Mouse (Mus musculus) neural tube, embryonic 15.5 days (tissue): Measurements from ENCODE around the gene Lrsam1. TPM values are rescaled to one million over a fixed set of nuclear protein-coding genes. Genes with fewer than 3 reads are reported as not detected.

Experiments used
- ATAC-seq: fragments of 200-750 bp; cut with Nextera tagmentation; 2 replicates; pipeline ENCODE4 v1.8.0; 2017; ENCODE audit warnings: mild to moderate bottlenecking, moderate TSS enrichment, moderate library complexity; ENCODE audit not compliant: low FRiP score
- H3K27ac ChIP-seq: fragments of 300-500 bp; sonication (generic); replicated peaks from 2 replicates; pipeline ENCODE4 v1.5.1; 2015; ENCODE audit warnings: mild to moderate bottlenecking, inconsistent platforms
- H3K27me3 ChIP-seq: fragments of 300-500 bp; sonication (generic); replicated peaks from 2 replicates; pipeline ENCODE4 v1.6.1; 2015; ENCODE audit warnings: inconsistent platforms
- H3K36me3 ChIP-seq: fragments of 300-500 bp; sonication (generic); 2 replicates; pipeline ENCODE4 v1.6.1; 2015; ENCODE audit warnings: inconsistent platforms
- H3K4me1 ChIP-seq: fragments of 300-500 bp; sonication (generic); 2 replicates; pipeline ENCODE4 v1.6.1; 2015; ENCODE audit warnings: inconsistent platforms
- H3K4me2 ChIP-seq: fragments of 300-500 bp; sonication (generic); 2 replicates; pipeline ENCODE4 v1.6.1; 2015; ENCODE audit warnings: inconsistent platforms, mild to moderate bottlenecking, moderate library complexity
- H3K4me3 ChIP-seq: fragments of 300-500 bp; sonication (generic); replicated peaks from 2 replicates; pipeline ENCODE4 v1.5.1; 2015; ENCODE audit warnings: mild to moderate bottlenecking, inconsistent platforms
- H3K9ac ChIP-seq: fragments of 300-500 bp; sonication (generic); replicated peaks from 2 replicates; pipeline ENCODE4 v1.6.1; 2015; ENCODE audit warnings: mild to moderate bottlenecking, inconsistent platforms
- H3K9me3 ChIP-seq: fragments of 300-500 bp; sonication (generic); replicated peaks from 2 replicates; pipeline ENCODE4 v1.6.1; 2016; ENCODE audit warnings: inconsistent platforms
- WGBS: fragments of 180-500 bp; shearing (Covaris S2); methylation state at CpG from one replicate; pipeline ENCODE4 v1.1.7; 2015; ENCODE audit warnings: mixed read lengths; 5-methylcytosine and 5-hydroxymethylcytosine counted together
- polyA plus RNA-seq: library from polyadenylated mRNA; unstranded; fragments of >200 nt; fragmentation: Nextera tagmentation; extraction: Ambion mirVana; gene quantifications from 2 replicates; pipeline ENCODE4 v1.2.1, GENCODE M21; 2015

Lrsam1 gene
- polyA plus RNA-seq, 1 experiment from 2014 or later: 23.5 TPM

- Histone ChIP-seq H3K4me2 (peak overlapping the region; percentile 94), H3K4me1 (peaks cover 49% of the 10 kb centered on the region), H3K4me3 (peak overlapping the region; percentile 60), H3K9me3 (no peaks in the 10 kb centered on the region), H3K36me3 (peaks cover 22% of the 10 kb centered on the region), H3K27ac (peak overlapping the region; percentile 96), H3K27me3 (no peaks in the 10 kb centered on the region), H3K9ac (peak overlapping the region; percentile 69)
- WGBS: 10% methylated on average over 13 of the region's 13 CpGs
- no peak for ATAC-seq
These were observed 4.8 kb upstream of the Lrsam1 start for GRCm38 (mm10) chr2:32966184-32966688.

GRCm38 (mm10) chr2:32965511-32966183 lies 4.2 kb upstream of the Lrsam1 start:
- WGBS: 14% methylated on average over 7 of the region's 7 CpGs
- Histone ChIP-seq H3K9ac (no peak overlapping the region), H3K27me3 (no peaks in the 10 kb centered on the region), H3K9me3 (no peaks in the 10 kb centered on the region), H3K4me3 (no peak overlapping the region), H3K4me2 (peak overlapping the region; percentile 94), H3K27ac (peak overlapping the region; percentile 96; the same call in 1 of the 2 replicates), H3K4me1 (peaks cover 55% of the 10 kb centered on the region), H3K36me3 (peaks cover 22% of the 10 kb centered on the region)
- no peak for ATAC-seq

GRCm38 (mm10) chr2:32964659-32965457 lies 3.4 kb upstream of the Lrsam1 start:
- no peak overlapping the region for H3K4me2 ChIP-seq
- H3K4me3 ChIP-seq: no peak overlapping the region
- no peaks in the 10 kb centered on the region for H3K9me3 ChIP-seq
- H3K27me3 ChIP-seq: no peaks in the 10 kb centered on the region
- no peak for ATAC-seq
- peaks cover 22% of the 10 kb centered on the region for H3K36me3 ChIP-seq
- H3K27ac ChIP-seq: no peak overlapping the region
- no peak overlapping the region for H3K9ac ChIP-seq
- peaks cover 61% of the 10 kb centered on the region for H3K4me1 ChIP-seq
- WGBS: 28% methylated on average over 10 of the region's 10 CpGs

- Histone ChIP-seq H3K4me3 (no peak overlapping the region), H3K27ac (no peak overlapping the region), H3K36me3 (peaks cover 22% of the 10 kb centered on the region), H3K4me1 (peaks cover 61% of the 10 kb centered on the region), H3K9ac (no peak overlapping the region), H3K4me2 (no peak overlapping the region), H3K27me3 (no peaks in the 10 kb centered on the region), H3K9me3 (no peaks in the 10 kb centered on the region)
- WGBS: 86% methylated on average over 1 of the region's 1 CpGs
- no peak for ATAC-seq
These were observed 2.6 kb upstream of the Lrsam1 start for GRCm38 (mm10) chr2:32963981-32964380.

- H3K4me2 ChIP-seq: peak overlapping the region; percentile 81
- H3K4me3 ChIP-seq: peak overlapping the region; percentile 76
- peaks cover 22% of the 10 kb centered on the region for H3K36me3 ChIP-seq
- H3K27me3 ChIP-seq: no peaks in the 10 kb centered on the region
- no peak overlapping the region for H3K27ac ChIP-seq
- ATAC-seq: no peak
- 69% methylated on average over 4 of the region's 4 CpGs for WGBS
- peaks cover 61% of the 10 kb centered on the region for H3K4me1 ChIP-seq
- peak overlapping the region; percentile 88; the same call in 1 of the 2 replicates for H3K9ac ChIP-seq
- H3K9me3 ChIP-seq: no peaks in the 10 kb centered on the region
These were observed 2.1 kb upstream of the Lrsam1 start for GRCm38 (mm10) chr2:32963544-32963943.

GRCm38 (mm10) chr2:32962875-32963220 lies 1.4 kb upstream of the Lrsam1 start:
- 10% methylated on average over 9 of the region's 9 CpGs for WGBS
- H3K9me3 ChIP-seq: no peaks in the 10 kb centered on the region

GRCm38 (mm10) chr2:32962062-32962874 lies 854 bp upstream of the Lrsam1 start:
- Histone ChIP-seq H3K9me3 (no peaks in the 10 kb centered on the region), H3K27me3 (no peaks in the 10 kb centered on the region), H3K4me2 (peak overlapping the region; percentile 81), H3K9ac (peak overlapping the region; percentile 88), H3K27ac (peak overlapping the region; percentile 79), H3K4me1 (peaks cover 49% of the 10 kb centered on the region), H3K4me3 (peak overlapping the region; percentile 76), H3K36me3 (peaks cover 24% of the 10 kb centered on the region)
- WGBS: 1% methylated on average over 33 of the region's 33 CpGs
- peak; percentile 3; the same call in 1 of the 2 replicates for ATAC-seq

More at GRCm38 (mm10) chr2:32962875-32963220, 1.4 kb upstream of the Lrsam1 start:
- Histone ChIP-seq H3K4me2 (peak overlapping the region; percentile 81), H3K4me3 (peak overlapping the region; percentile 76), H3K27me3 (no peaks in the 10 kb centered on the region), H3K36me3 (peaks cover 22% of the 10 kb centered on the region), H3K27ac (no peak overlapping the region), H3K9ac (peak overlapping the region; percentile 88), H3K4me1 (peaks cover 55% of the 10 kb centered on the region)
- no peak for ATAC-seq

GRCm38 (mm10) chr2:32960273-32960672 lies 1.1 kb downstream of the Lrsam1 start:
- peaks cover 41% of the 10 kb centered on the region for H3K36me3 ChIP-seq
- H3K9ac ChIP-seq: peak overlapping the region; percentile 88; the same call in 1 of the 2 replicates
- H3K9me3 ChIP-seq: no peaks in the 10 kb centered on the region
- H3K4me3 ChIP-seq: peak overlapping the region; percentile 76
- H3K4me2 ChIP-seq: peak overlapping the region; percentile 81
- H3K4me1 ChIP-seq: peaks cover 38% of the 10 kb centered on the region
- ATAC-seq: no peak
- H3K27ac ChIP-seq: no peak overlapping the region
- WGBS: 90% methylated on average over 4 of the region's 4 CpGs
- H3K27me3 ChIP-seq: no peaks in the 10 kb centered on the region

GRCm38 (mm10) chr2:32957344-32957743 lies 4.1 kb downstream of the Lrsam1 start:
- H3K27me3 ChIP-seq: no peaks in the 10 kb centered on the region
- no peaks in the 10 kb centered on the region for H3K9me3 ChIP-seq
- 61% methylated on average over 8 of the region's 8 CpGs for WGBS
- no peak overlapping the region for H3K27ac ChIP-seq
- no peak overlapping the region for H3K4me3 ChIP-seq
- peaks cover 45% of the 10 kb centered on the region for H3K36me3 ChIP-seq
- peaks cover 15% of the 10 kb centered on the region for H3K4me1 ChIP-seq
- no peak for ATAC-seq
- H3K9ac ChIP-seq: no peak overlapping the region
- H3K4me2 ChIP-seq: no peak overlapping the region

GRCm38 (mm10) chr2:32954581-32954980 lies 6.8 kb downstream of the Lrsam1 start:
- no peak overlapping the region for H3K9ac ChIP-seq
- H3K4me3 ChIP-seq: no peak overlapping the region
- WGBS: 92% methylated on average over 2 of the region's 2 CpGs
- no peaks in the 10 kb centered on the region for H3K9me3 ChIP-seq
- H3K27ac ChIP-seq: no peak overlapping the region
- no peaks in the 10 kb centered on the region for H3K4me1 ChIP-seq
- no peak for ATAC-seq
- H3K4me2 ChIP-seq: no peak overlapping the region
- no peaks in the 10 kb centered on the region for H3K27me3 ChIP-seq
- peaks cover 63% of the 10 kb centered on the region for H3K36me3 ChIP-seq

- H3K9me3 ChIP-seq: no peaks in the 10 kb centered on the region
- no peak overlapping the region for H3K27ac ChIP-seq
- H3K9ac ChIP-seq: no peak overlapping the region
- H3K36me3 ChIP-seq: peaks cover 78% of the 10 kb centered on the region
- H3K4me1 ChIP-seq: no peaks in the 10 kb centered on the region
- no peak overlapping the region for H3K4me3 ChIP-seq
- 93% methylated on average over 11 of the region's 11 CpGs for WGBS
- no peak for ATAC-seq
- H3K27me3 ChIP-seq: no peaks in the 10 kb centered on the region
- no peak overlapping the region for H3K4me2 ChIP-seq
These were observed 14.0 kb downstream of the Lrsam1 start for GRCm38 (mm10) chr2:32947454-32947853.
